Mouse (Mus musculus) v-Abl transformed pro-B cells (cell line): ENCODE data around the gene Tenm3.

Source experiments
- in situ Hi-C, 2 experiments: fragments of 400-800 bp; cut with MboI; formaldehyde crosslinking; loops; one replicate each; pipeline ENCODE4 v1.15.1; 2025; ENCODE audit not compliant: unreplicated experiment in 2 of 2

The Tenm3 gene

DNA sequence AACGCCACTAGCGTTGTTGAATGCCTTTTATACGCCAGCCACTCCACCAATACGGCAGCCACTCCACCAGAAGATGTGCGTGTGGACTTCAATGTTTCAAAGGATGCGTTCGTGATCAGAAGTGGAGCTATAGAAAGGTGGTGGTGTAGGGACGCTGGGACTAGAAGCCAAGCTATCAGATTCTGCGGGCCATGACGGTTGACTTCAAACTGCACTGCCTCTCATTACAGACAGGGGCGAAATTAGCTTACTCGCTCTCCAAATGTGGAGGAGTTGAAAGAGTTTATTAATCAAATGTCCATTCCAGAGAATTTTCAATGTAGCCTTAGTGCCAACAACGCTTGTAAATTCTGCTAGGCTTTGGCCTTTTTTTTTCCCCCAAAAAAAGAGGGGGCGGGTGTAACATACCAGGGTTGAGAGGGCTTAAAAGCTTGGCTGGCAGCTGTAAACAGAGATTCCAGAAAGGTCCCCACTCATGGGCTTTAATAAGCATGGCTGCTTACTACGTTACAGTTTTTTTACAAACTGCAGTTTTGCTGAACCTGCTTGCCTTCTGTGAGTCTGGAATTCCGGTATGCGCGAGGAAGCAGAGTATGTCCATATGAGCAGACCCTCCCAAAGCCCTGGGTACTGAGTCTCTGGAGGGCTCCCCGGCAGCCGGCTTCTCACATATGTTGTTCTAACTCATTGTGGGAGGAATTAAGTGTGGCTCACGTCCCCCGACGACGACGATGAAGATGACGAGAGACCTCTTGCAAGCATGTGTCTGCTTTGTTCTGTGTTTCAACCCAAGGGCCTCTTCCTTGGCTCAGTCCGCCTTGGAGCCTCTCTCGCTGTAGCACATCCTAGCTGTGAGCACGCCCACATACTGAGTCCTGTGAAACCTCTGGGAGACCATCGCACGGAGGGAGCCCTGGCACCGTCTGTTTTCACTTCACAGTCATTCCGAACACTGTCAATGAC lies 361.8 kb downstream of the Tenm3 start:
- in situ Hi-C loops = no loop called here

DNA sequence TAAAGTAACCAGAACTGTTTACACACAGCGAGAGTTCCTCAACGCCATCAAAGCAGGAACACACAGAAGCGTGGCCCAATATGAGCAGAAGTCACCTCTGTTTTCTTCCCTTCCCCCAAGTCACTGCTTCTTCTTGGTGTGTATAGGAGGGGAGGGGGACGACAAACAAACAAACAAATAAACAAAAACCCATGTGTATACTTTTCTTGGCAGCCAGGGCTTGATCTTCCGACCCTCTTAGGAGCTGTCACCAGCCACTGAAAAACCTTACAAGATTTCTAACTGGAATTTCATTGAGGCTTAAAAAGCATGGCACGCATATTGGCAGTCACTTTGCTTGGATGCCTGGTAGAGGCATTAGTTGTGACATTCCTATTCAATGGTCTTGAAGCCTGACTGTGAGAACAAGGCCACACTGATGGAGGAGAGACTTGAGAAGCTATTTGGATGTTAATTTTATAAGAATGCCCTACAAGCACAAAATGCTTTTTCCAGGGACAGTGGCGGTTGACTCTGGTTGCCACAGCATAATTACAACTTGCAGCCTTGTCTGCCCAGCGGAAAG lies 366.3 kb downstream of the Tenm3 start:
- in situ Hi-C loops = no loop called here

DNA sequence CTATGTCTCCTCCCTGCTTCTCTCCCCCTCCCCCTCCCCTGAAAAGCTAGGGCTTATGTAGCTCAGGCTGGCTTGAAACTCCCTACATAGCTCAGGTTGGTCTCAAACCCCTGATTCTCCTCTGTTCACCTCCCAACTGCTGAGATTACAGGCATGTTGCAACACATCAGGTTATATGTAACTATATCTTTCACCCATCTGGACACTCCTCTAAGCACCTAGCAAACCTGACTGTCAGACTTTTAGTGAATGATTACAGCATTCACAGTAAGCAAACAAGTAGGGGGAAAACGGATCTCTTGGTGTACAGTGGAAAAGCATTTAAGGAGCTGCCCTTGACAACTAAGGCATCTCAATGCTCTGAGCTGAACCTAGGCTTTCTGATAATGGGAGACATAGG lies 366.9 kb downstream of the Tenm3 start:
- in situ Hi-C loops = no loop called here

DNA sequence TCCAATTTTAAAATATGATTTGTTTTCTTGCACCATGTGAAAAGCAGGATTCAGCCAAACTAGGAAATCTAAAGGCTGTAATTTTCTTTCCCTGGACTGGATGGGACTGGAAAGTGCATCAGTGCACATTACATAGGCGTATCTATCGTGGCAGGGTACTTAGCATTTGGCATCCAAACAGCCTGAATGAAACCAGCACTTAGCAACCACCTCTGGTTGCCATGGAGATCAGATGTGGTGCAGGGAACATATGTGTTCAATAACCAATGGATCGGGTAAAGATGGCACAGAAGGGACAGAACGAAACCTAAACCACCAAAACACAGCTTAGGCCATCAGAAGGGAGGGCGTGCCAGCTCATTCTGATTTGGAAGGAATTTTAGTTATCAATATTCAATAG lies 376.1 kb downstream of the Tenm3 start:
- in situ Hi-C loops = no loop called here

DNA sequence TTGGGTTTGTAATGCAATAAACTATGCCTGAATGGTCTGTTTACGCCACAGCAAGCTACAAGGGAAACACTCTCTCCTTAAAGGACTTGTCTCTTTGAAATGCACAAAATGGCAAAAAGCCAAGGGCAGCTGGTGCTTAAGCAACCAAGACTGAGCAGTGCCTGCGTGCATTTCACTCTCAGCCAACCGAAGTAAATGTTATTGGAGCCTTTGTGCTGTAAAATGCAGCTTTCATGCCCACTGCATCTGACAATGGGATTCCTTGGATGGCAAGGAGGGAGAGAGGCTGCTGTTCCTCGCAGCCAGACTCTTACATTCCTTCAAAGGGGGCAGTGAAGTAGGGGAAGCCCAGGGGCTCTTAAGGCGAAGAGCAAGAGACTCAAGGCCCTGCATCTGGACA lies 385.4 kb downstream of the Tenm3 start:
- in situ Hi-C loops = no loop called here

DNA sequence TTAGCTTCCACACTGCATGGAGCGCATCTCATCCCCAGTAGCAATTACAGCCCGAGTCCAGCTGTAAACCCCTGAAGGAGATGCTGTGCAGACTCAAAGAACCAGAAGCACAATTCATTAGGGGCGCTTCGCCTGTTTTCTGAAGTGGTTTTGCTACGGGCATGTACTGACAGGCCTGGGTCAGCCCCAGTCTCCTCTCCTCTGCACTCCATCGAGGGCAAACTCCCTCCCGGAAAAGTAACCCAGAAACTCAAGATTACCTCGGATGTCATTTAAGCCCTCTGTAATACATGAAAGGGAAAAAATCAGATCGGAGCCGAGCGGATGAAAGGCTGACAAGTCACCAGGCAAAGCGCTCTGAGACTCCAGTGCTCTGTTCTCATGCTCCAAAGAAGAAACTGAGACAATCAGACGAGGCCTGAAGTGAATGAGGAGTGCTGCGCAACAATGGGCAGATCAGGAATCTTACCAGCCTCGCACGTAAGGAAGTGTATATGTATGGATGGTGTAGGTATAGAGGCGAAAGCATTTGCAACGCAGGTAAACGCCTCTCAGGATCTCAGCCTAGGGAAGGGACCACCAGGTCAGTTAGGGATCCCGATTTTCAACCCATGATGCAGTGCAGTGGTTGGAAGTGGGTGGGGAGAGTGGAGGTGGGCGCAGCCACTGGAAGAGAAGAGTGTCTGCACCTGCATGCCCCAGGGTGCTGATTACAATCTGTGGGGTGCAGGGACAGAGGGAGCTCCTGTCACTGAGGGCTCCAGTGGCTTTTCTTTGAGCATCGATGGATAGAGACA lies 387.2 kb downstream of the Tenm3 start:
- in situ Hi-C loops = no loop called here

DNA sequence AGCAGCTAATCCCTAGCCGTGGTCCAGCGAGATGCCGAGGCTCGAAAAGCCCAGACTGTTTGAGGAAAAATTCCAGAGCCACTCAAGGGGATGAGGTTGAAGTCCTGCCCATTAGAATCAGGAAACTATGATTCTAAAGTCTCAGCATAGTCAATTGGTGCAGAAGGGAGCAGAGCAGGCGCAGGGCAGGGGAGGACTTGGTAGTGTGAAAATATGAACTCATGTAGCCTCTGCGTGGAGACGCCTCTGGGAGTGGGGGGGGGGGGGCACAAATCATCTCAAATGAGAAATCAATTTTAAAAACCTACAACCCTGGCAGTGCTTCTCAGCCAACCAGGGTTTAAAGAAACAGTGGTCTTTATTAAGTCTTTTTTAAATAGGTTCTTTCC lies 392.5 kb downstream of the Tenm3 start:
- in situ Hi-C loops = no loop called here

DNA sequence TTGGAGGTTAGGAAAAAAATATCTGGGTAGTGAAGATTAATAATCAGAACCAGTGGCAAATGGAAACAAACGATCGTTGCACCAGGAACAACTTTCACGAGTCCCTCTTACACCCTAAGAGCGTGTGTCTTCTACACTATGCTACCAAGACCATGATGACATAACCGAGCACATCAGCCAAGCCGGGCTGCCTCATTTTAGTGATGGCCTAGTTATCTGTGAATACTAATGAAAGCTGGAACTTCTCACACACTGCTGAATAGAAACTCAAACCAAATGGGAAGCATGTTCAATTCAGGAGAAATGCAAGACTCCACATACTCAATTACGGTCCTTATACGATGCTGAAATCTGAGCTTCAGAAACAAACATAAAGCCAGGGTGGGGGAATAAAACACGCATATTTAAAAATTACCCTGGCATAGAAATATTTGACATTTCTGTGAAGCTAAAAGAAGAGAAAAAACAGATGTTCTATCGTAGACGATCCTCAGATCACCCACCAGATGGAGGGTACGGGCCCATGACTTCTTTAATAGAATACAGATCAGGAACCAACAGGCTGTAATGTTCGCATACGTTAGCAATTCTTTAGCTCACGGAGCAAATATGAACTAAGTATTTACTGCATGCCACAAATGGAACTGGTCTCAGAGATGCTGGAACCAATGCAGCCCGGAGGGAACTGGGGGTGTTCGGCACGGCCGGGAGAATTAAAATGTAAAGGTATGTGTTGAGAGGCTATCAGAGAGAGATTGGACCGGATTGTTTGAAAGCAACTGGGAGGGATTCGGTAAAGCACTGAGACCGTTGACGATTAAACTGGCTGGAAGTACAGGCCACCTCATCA lies 393.1 kb downstream of the Tenm3 start:
- in situ Hi-C loops = no loop called here

DNA sequence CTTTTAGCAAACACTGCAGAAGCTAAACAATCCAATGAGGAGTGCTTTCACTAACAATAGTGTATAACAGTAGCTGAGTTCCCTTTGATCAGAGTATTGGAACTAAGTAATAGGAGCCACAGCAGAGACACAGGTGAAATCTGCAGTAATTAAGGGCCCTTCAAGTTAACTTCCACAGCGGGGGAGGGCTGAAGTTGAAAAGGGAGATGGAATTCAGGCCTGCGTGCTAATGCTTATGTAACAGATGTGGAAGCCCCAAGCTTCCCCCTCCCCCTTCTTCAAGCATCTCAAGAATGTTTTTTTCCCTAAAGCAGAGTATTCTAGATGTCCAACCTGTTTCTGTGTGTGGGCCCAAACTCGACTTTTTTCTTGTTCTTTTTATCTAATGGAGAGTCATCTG lies 394.1 kb downstream of the Tenm3 start:
- in situ Hi-C loops = no loop called here

DNA sequence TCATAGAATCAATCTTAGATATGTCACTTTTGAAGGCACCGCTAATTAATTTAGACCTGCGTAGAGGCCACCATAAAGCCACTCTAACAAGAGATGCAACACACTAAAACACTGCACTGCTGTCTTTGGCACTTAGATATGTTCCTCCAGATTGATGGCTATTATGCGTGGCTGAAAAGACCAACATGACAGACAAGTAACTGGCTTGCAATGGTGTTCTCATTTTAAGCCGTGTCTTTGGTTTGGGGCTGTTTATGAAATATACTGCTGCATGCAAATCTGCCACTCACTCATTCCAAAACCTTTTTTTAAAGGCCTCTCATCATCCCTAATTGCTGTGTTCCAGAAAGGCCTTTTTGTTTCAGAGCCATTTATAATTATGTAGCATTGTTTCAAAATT lies 398.1 kb downstream of the Tenm3 start:
- in situ Hi-C loops = no loop called here

DNA sequence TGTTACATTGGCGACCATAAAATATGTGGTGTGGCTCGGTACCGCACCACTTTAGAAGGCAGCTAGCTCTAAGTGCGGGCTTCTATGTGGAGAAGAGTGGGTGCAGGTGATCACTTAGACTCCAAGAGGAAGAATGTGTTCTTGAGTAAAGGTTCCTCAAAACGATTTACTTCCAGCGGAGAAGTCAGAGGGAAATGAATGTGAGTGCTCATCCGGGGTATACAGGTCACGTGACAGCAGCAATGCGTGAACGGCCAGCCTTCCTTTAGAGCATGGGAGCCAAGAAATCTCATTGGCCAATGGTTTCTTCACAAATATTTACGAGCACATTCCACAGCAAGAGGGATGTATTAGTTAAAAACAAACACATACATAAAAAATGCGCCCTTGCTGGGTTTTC lies 404.3 kb downstream of the Tenm3 start:
- in situ Hi-C loops = no loop called here

DNA sequence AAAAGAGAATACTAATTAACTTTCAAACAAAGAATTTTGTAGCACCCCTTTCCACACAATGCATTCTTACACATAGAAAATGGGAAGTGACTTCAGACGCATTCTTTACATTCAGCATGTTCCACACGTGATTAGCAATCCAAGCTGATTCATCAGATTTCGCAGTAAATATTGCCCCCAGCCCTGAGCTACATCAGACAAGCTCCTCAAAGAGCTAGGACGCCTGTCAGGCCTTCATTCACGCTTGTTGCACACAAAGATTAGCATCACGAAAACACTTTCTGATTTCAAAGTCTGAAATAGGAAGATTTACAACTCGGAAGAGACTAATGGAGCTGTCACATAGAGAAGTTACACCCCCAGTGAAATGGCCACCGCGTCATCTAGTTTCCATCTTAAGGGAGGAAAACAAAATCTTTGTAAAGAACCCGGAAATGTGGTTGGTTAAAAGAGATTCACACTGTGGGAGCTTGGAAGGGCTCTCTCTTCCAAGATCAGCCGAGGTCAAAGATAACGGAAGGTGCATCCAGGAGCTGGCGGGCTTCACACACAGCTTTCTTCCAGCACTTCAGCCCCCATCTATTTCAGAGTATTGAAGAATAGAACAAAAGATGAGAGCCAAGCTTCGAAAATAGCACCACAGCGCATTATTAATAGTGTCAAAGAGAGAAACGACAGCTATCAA lies 406.1 kb downstream of the Tenm3 start:
- in situ Hi-C loops = no loop called here

DNA sequence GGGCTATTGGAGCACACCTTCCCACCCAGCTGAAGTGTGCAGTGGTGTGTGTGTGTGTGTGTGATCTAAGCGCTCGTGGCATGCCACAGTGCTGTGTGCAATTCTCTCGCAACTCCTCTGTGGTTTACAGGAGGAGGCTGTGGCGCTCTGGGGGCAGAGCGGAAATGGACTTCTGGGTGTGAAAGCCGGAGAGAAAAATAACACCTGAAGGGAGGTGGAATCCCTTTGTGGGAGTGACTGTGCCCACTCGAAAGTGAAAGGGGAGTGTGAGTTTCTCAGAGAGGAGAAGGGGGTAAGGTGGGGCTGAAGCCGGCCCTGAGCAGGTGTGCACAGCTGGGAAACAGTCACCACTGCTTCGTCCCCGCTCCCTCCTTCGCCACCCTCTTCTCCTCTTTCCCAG lies 418.6 kb downstream of the Tenm3 start:
- in situ Hi-C loops = no loop called here

DNA sequence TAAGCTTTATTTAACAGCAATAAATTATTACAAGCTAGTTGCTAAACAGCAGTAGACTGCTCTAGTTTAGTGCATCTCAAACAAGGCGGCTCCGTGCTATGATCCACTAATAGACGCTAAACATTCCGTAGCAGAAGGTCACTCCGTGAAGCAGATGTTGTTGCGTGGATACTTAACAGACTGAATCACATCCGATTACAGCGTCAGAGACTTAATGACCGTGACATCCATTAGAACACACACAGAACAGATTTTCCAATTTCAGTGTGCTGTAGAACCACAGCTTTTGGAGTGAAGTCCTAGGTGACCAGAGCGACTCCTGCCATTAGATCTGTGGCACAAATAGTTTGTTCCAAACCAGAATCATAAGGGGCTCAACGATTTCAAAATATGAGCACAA lies 426.0 kb downstream of the Tenm3 start:
- in situ Hi-C loops = no loop called here

DNA sequence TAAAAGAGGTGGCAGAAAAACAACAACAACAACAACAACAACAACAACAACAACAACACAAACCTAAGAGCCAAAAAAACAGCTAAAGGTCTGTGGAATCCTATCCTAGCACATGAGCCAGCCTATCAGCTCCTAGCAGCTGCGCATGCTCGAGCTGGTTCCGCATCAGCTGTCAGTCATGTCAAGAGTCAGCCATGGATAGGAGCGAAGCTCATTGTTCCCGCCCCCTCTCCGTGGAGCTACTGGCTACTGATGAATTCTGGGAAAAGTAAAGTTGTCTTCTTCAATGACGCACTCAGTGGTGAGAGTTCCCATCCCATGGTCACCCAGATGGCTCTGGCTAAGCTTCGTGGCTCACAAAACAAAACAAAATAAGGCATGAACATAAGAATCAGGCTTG lies 432.8 kb downstream of the Tenm3 start:
- in situ Hi-C loops = no loop called here

DNA sequence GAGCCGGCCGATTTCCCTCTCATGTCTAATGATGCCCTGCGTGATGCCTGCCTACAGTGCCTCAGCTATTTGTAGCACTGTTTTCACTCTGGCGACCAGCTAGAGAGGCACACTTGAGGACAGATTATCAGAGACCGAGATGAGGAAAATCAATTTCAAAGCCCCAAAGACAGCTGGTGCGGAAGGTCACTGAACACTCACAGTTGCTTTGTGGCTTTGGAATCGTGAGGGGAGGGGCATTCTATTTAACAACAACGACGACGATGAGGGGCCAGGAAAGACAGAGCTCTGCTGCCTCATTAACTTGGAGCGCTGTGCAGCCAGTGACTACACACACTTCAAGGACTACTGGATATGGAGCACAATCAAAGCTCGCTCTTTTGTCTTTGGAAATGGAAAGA lies 443.2 kb downstream of the Tenm3 start:
- in situ Hi-C loops = no loop called here

DNA sequence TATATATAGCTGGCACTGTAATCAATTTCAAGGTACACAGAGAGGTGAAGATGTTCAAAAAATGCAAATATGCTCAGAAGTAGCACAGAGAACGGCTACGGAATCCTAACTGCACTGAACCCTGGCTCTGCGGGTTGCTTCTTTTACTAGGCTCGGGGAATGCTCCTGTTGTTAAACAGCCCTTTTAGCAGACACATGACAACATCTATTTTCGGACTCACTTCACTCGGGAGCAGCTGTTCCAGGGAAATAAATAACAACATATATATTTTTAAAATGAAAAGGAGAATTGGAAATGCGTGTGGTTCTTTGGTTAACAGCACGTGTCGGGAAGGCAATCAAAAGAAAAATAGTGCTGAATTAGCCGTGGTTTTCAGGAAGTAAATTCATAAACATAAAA lies 457.9 kb downstream of the Tenm3 start:
- in situ Hi-C loops = no loop called here

DNA sequence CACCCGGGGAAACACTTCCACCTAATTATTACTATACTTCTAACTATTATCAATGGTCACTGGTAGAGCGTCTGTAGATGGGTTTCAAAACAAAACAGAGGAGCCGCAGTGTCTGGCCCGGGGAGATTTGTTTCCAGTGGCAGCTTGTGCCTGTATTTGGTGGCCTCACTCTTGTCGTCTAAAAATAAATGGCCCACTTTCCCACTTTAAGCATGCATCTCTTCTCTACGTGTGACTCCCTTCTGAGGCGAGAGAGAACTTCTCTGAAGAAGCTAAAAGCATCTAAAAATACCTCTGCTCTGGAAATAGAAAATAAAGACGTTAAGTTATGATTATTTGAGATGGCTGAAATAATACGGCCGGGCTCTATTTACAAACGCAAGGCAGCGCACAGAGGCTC lies 463.7 kb downstream of the Tenm3 start:
- in situ Hi-C loops = no loop called here

DNA sequence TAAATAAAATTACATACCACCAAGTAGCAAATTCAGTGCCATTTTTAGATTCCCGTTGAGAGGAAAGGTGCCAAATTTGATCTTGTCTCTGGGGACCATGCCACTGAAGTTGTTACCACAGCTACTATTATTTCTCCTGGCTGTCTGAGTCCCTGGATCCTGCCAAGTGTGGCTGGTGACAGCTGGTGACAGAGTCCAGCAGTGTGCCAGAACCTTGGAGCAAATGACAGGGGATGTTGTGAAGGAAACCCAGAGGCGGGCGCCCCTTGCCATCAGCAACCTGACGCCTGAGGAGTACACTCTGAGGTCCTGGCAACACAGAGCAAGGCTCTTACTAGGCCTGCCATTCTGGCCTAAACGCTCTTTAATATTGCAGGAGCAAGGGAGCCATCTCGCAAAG lies 467.0 kb downstream of the Tenm3 start:
- in situ Hi-C loops = no loop called here

DNA sequence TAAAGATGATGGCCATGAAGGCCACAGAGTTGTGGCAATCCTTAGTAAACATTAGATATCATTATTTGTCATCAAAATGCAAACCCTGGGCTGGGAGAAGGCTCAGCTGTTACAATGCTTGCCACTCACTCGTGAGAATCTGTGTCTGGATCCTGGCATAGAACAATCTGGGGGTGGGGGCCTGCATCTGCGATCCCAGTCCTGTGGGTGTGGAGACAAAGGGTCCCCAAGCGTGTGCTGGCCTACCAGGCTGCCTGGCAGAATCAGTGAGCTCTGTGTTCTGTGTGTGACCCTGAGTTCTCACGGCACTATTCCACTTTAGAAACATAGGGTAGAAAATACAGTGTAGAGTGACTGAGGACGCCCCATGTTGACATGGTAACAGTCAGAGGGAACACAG lies 468.6 kb downstream of the Tenm3 start:
- in situ Hi-C loops = no loop called here
